Mouse (Mus musculus) induced T-regulatory cell, adult 2 months (primary cell): ENCODE measurements around the gene A630076J17Rik.

ENCODE experiments used
- DNase-seq: peaks from one replicate; pipeline ENCODE4 v3.0.0-alpha.2; 2012; ENCODE audit warnings: low read depth

Gene A630076J17Rik

GRCm38 (mm10) chr3:107278479-107279269 is 48.3 kb downstream of the A630076J17Rik start, which contains the start of gene Lamtor5:
TSS of gene Lamtor5 (plus strand) at chr3:107278858.
- DNase-seq: peak; percentile 93
